Mouse (Mus musculus) neural tube, embryonic 11.5 days (tissue): ENCODE data around the gene Tmem161a. TPM values are rescaled to one million over a fixed set of nuclear protein-coding genes. Genes with fewer than 3 reads are reported as not detected.

Source experiments
- ATAC-seq: fragments of 200-750 bp; cut with Nextera tagmentation; 2 replicates; pipeline ENCODE4 v1.8.0; 2017; ENCODE audit warnings: moderate number of reproducible peaks, mild to moderate bottlenecking, moderate TSS enrichment, moderate library complexity; ENCODE audit not compliant: insufficient read depth, low FRiP score, low TSS enrichment
- DNase-seq: peaks from one replicate; pipeline ENCODE4 v3.0.0-alpha.2; 2015; ENCODE audit warnings: low spot score
- H3K27ac ChIP-seq: fragments of 300-500 bp; sonication (generic); 2 replicates; pipeline ENCODE4 v1.5.1; 2014; ENCODE audit warnings: low read depth, mild to moderate bottlenecking, low read length
- H3K27me3 ChIP-seq: fragments of 300-500 bp; sonication (generic); 2 replicates; pipeline ENCODE4 v1.6.1; 2014; ENCODE audit warnings: mild to moderate bottlenecking, low read length, mixed read lengths; ENCODE audit not compliant: control insufficient read depth, insufficient read depth
- H3K36me3 ChIP-seq: fragments of 300-500 bp; sonication (generic); 2 replicates; pipeline ENCODE4 v1.6.1; 2014; ENCODE audit warnings: mild to moderate bottlenecking, low read length, moderate library complexity, mixed read lengths; ENCODE audit not compliant: control insufficient read depth, insufficient read depth
- H3K4me1 ChIP-seq: fragments of 300-500 bp; sonication (generic); 2 replicates; pipeline ENCODE4 v1.6.1; 2014; ENCODE audit warnings: low read length, mixed read lengths; ENCODE audit not compliant: control insufficient read depth, insufficient read depth
- H3K4me2 ChIP-seq: fragments of 300-500 bp; sonication (generic); 2 replicates; pipeline ENCODE4 v1.6.1; 2014; ENCODE audit warnings: low read depth, mild to moderate bottlenecking, moderate library complexity
- H3K4me3 ChIP-seq: fragments of 300-500 bp; sonication (generic); 2 replicates; pipeline ENCODE4 v1.5.1; 2014; ENCODE audit warnings: low read depth, low read length
- H3K9ac ChIP-seq: fragments of 300-500 bp; sonication (generic); 2 replicates; pipeline ENCODE4 v1.6.1; 2014; ENCODE audit warnings: mild to moderate bottlenecking, low read length
- H3K9me3 ChIP-seq: fragments of 300-500 bp; sonication (generic); 2 replicates; pipeline ENCODE4 v1.6.1; 2016; ENCODE audit warnings: low read length; ENCODE audit not compliant: control insufficient read depth
- WGBS: fragments of 180-500 bp; shearing (Covaris S2); extraction: QIAGEN DNeasy Blood & Tissue Kit; methylation state at CpG from one replicate; pipeline ENCODE4 v1.1.7; 2014; 5-methylcytosine and 5-hydroxymethylcytosine counted together
- polyA plus RNA-seq: library from polyadenylated mRNA; unstranded; fragments of >200 nt; fragmentation: Nextera tagmentation; extraction: Ambion mirVana; gene quantifications from 2 replicates; pipeline ENCODE4 v1.2.1, GENCODE M21; 2014

Tmem161a gene
- polyA plus RNA-seq, 1 experiment from 2014 or later: 36.4 TPM

DNA sequence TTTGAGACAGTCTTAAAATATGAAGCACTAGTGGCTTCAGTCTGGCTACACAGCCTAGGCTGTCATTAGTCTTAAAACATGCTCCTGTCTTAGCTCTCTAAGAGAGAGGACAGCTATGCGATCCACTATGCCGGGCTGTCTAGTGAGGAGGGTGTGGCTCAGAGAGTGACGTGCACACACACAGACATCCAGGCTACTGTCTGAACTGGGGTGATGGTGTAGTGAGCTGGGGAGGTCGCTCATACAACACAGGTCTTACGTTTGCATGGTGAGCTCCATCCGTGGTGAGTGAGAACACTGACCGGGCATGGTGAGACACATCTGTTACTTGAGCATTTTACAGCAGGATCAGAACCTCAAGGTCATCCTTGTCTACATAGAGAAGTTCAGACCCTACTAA is 916 bp upstream of the Tmem161a start:
- Histone ChIP-seq H3K4me1 (0 out of 2 replicates have a peak, but pooled peaks cover 3% of the 10 kb centered on the region), H3K27me3 (peaks cover 2% of the 10 kb centered on the region; the same call in 1 of the 2 replicates), H3K27ac (no peak overlapping the region), H3K36me3 (no peaks in the 10 kb centered on the region), H3K4me3 (no peak overlapping the region), H3K9ac (no peak overlapping the region), H3K9me3 (no peaks in the 10 kb centered on the region), H3K4me2 (no peak overlapping the region)
- 91% methylated on average over 7 of the region's 7 CpGs for WGBS
- no peak for ATAC-seq
- no peak for DNase-seq

DNA sequence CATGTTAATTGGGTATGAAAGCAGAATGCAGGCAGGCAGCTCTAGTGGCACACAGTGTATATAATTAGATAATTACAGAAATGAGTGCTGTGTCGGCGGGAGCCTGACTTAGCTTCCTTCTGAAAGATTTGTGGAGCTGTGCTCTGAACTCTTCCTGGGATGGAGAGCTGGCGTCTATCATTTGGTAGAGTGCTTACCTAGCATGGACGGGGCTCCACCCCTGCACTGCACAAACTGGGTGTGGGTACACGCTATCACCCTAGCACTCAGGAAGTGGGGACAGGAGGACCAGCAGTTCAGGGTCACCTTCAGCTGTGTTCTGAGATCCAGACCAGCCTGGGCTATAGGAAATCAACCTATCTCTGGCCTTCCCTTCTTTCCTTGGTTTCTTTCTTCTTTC is 1.2 kb downstream of the Tmem161a start:
- no peak overlapping the region for H3K4me2 ChIP-seq
- DNase-seq: no peak
- H3K9me3 ChIP-seq: no peaks in the 10 kb centered on the region
- peak overlapping the region; percentile 8; the same call in 1 of the 2 replicates for H3K4me3 ChIP-seq
- 87% methylated on average over 5 of the region's 5 CpGs for WGBS
- no peak overlapping the region for H3K27ac ChIP-seq
- H3K4me1 ChIP-seq: no peaks in the 10 kb centered on the region
- H3K9ac ChIP-seq: no peak overlapping the region
- no peaks in the 10 kb centered on the region for H3K27me3 ChIP-seq
- no peak for ATAC-seq
- peaks cover 2% of the 10 kb centered on the region for H3K36me3 ChIP-seq

DNA sequence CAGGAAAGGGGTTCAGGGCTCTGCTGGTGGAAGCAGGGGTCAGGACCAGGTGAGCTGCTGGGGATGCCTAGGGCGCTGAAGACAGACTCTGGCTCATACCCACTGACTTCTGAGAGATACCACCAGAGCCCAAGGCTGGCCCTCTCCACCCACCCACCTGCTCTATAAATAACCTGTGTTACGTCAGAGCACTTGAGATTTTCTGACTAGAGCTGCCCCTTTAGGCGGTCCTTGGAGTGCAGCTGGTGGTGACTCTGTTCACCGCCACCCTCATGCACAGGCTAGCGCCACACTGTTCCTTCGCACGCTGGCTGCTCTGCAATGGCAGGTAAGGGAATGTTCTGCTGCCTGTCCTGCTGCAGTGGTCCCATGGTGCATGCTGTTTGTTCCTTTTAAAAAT is 1.9 kb downstream of the Tmem161a start:
- no peaks in the 10 kb centered on the region for H3K4me1 ChIP-seq
- H3K36me3 ChIP-seq: peaks cover 4% of the 10 kb centered on the region
- H3K9ac ChIP-seq: no peak overlapping the region
- H3K4me2 ChIP-seq: no peak overlapping the region
- no peaks in the 10 kb centered on the region for H3K27me3 ChIP-seq
- H3K27ac ChIP-seq: no peak overlapping the region
- no peak overlapping the region for H3K4me3 ChIP-seq
- H3K9me3 ChIP-seq: no peaks in the 10 kb centered on the region
- ATAC-seq (no peak), DNase-seq (no peak)
- WGBS: 89% methylated on average over 7 of the region's 7 CpGs

DNA sequence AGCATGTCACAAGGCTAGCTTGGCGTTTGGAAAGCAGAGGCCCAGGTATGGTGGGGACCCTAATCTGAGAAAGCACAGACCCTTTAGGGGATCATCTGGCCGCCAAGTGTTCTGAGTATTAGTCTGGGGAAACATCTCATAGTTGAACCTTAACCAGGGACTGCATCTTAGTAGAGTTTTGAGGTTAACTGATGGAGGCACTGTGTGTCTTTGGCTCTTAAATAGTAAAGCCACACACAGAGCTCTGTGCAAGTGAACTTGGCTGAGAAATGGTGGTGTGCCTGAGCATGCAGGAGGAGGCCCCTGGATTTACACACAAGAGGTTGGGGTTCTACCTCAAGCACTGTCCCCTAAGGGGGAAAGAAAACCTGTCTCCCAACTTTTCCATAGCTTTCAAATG is 6.1 kb downstream of the Tmem161a start:
- no peak for DNase-seq
- ATAC-seq: no peak
- no peaks in the 10 kb centered on the region for H3K4me1 ChIP-seq
- no peak overlapping the region for H3K9ac ChIP-seq
- peaks cover 8% of the 10 kb centered on the region for H3K36me3 ChIP-seq
- H3K27ac ChIP-seq: no peak overlapping the region
- H3K4me2 ChIP-seq: no peak overlapping the region
- WGBS: 86% methylated on average over 2 of the region's 2 CpGs
- no peaks in the 10 kb centered on the region for H3K27me3 ChIP-seq
- no peaks in the 10 kb centered on the region for H3K9me3 ChIP-seq
- H3K4me3 ChIP-seq: no peak overlapping the region

DNA sequence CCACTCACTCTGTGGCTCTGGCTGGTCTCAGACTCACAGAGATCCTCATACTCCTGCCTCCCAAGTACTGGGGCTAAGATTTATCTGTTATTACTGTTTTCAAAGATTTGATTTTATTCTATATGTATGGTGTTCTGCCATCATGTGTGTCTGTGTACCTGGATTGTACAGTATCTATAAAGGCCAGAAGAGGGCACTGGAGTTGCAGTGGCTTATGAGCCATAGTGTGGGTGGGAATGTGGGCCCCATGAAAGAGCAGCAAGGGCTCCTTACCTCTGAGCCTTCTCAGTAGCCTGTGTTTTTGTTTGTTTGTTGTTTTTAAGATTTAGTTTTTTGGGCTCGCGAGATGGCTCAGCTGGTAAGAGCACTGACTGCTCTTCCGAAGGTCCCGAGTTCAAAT is 6.9 kb downstream of the Tmem161a start:
- no peaks in the 10 kb centered on the region for H3K4me1 ChIP-seq
- H3K9ac ChIP-seq: no peak overlapping the region
- H3K27me3 ChIP-seq: no peaks in the 10 kb centered on the region
- H3K36me3 ChIP-seq: peaks cover 8% of the 10 kb centered on the region
- H3K4me3 ChIP-seq: no peak overlapping the region
- no peaks in the 10 kb centered on the region for H3K9me3 ChIP-seq
- WGBS: 100% methylated on average over 4 of the region's 4 CpGs
- ATAC-seq (no peak), DNase-seq (no peak)
- no peak overlapping the region for H3K27ac ChIP-seq
- H3K4me2 ChIP-seq: no peak overlapping the region

DNA sequence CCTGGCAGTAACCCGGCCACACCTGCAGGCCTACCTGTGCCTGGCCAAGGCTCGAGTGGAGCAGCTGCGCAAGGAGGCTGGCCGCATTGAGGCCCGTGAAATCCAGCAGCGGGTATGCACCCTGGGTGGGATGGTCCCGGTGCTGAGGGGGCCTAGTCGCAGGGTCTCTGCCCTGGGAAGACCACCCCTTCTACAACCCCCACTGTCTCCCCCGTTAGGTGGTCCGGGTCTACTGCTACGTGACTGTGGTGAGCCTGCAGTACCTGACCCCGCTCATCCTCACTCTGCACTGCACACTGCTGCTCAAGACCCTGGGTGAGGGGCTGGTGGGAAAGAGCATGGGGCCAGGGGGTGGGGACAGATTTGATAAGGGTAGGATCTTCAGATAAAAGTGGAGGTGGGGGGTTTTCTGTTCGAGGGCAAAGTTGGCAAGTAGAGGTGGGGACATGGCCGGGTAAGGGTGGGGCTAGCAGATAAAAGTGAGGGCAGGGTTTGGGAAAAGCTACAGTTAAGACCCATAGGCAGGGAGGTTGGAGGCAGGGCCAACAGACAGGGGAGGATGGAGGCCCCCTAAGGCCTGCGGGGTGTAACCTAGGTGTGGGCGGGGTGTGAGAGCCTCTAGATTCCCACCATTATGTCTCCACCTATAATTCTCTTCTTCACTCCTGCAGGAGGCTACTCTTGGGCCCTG is 9.2 kb downstream of the Tmem161a start:
- ATAC-seq: 0 out of 2 replicates have a peak, but pooled peaks have one; percentile 27
- H3K36me3 ChIP-seq: peaks cover 8% of the 10 kb centered on the region
- no peaks in the 10 kb centered on the region for H3K4me1 ChIP-seq

DNA sequence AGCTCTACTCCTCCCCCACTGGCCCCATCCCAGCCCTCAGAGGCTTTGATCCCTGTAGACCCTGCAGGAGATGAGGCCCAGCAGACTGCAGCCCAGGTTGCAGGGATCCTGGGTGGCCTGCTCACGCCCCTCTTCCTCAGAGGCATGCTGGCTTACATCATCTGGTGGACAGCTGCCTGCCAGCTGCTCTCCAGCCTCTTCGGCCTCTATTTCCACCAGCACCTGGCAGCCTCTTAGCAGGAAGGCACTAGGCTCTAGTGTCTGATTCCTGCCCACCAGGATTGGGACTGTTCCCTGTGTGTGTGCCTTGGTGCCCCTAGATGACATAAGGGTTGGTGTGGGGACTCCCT is 9.7 kb downstream of the Tmem161a start:
- DNase-seq (no peak), ATAC-seq (no peak)
- Histone ChIP-seq H3K4me1 (no peaks in the 10 kb centered on the region), H3K4me2 (no peak overlapping the region), H3K36me3 (peaks cover 7% of the 10 kb centered on the region), H3K9me3 (no peaks in the 10 kb centered on the region), H3K27ac (no peak overlapping the region), H3K27me3 (no peaks in the 10 kb centered on the region), H3K4me3 (no peak overlapping the region), H3K9ac (no peak overlapping the region)
- 27% methylated on average over 2 of the region's 2 CpGs for WGBS

More for the DNA sequence above, 9.2 kb downstream of the Tmem161a start:
- H3K9ac ChIP-seq: no peak overlapping the region
- no peak for DNase-seq
- no peaks in the 10 kb centered on the region for H3K9me3 ChIP-seq
- no peak overlapping the region for H3K27ac ChIP-seq
- H3K4me3 ChIP-seq: no peak overlapping the region
- 65% methylated on average over 16 of the region's 16 CpGs for WGBS
- no peaks in the 10 kb centered on the region for H3K27me3 ChIP-seq
- no peak overlapping the region for H3K4me2 ChIP-seq

DNA sequence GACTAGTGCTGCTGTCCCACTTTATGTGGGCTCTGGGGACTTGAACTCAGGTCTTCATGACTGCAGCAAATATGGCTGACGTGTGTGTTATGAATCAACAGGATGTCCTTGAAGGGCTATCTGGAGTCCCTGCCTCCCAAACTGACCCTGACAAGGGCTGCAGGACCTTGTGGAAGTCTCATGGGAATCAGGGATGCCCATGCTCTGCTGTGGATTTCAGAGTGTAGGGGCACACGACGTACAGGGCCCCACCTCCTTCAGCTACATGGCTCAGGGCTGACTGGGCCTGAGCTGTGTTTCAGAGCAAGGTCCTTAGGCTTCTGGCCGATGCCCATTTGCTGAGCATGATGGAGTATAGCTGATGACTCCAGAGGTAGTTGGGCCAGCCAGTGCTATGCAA is 11.0 kb downstream of the Tmem161a start:
- Histone ChIP-seq H3K4me3 (no peak overlapping the region), H3K4me2 (no peak overlapping the region), H3K9me3 (no peaks in the 10 kb centered on the region), H3K36me3 (peaks cover 6% of the 10 kb centered on the region; the same call in 1 of the 2 replicates), H3K27ac (no peak overlapping the region), H3K27me3 (no peaks in the 10 kb centered on the region), H3K4me1 (no peaks in the 10 kb centered on the region), H3K9ac (no peak overlapping the region)
- DNase-seq: no peak
- ATAC-seq: no peak
- WGBS: 86% methylated on average over 4 of the region's 4 CpGs

DNA sequence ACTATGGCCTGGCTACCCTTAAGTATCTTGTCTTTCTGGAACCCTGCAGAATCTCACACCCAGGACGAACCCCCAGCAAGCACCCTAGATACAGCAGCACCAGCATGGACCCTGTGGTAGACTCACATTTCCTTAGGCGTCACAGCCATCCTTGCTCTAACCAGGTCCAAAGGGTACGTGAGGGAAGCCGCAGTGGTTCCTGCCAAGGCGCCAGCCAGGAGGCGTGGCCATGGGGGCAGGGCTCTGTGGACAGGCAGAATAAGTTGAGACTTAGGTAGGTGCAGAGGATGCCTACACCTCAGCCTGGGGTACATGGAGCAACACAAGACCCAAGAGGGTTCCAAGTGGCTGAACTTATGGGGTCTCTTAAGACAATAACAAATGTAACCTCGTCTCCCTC is 16.6 kb downstream of the Tmem161a start:
- no peaks in the 10 kb centered on the region for H3K4me1 ChIP-seq
- H3K27ac ChIP-seq: no peak overlapping the region
- H3K9me3 ChIP-seq: no peaks in the 10 kb centered on the region
- WGBS: 78% methylated on average over 7 of the region's 7 CpGs
- DNase-seq: no peak
- no peak overlapping the region for H3K9ac ChIP-seq
- no peak overlapping the region for H3K4me3 ChIP-seq
- H3K27me3 ChIP-seq: no peaks in the 10 kb centered on the region
- no peak overlapping the region for H3K4me2 ChIP-seq
- no peak for ATAC-seq
- no peaks in the 10 kb centered on the region for H3K36me3 ChIP-seq
